Mouse (Mus musculus) spleen, adult 2 months (tissue): ENCODE data around the gene Esrrb. TPM values are rescaled to one million over a fixed set of nuclear protein-coding genes. Genes with fewer than 3 reads are reported as not detected.

ENCODE experiments used
- DNase-seq, 2 experiments: peaks; one replicate each; pipeline versions ENCODE4 v3.0.0 to v3.0.0-alpha.2; 2012 to 2021; ENCODE audit warnings: low spot score in 2 of 2, low read depth in 1 of 2
- H3K27ac ChIP-seq: fragments of 200-500 bp; 2 replicates; pipeline ENCODE4 v1.5.1; 2012; ENCODE audit warnings: low read length, inconsistent platforms; ENCODE audit not compliant: insufficient read depth
- H3K27me3 ChIP-seq: fragments of 200-500 bp; 2 replicates; pipeline ENCODE4 v1.6.1; 2012; ENCODE audit warnings: mild to moderate bottlenecking, moderate library complexity, low read length, inconsistent platforms; ENCODE audit not compliant: control insufficient read depth, insufficient read depth
- H3K36me3 ChIP-seq: fragments of 200-500 bp; 2 replicates; pipeline ENCODE4 v1.6.1; 2012; ENCODE audit warnings: mild to moderate bottlenecking, low read length, inconsistent platforms; ENCODE audit not compliant: control insufficient read depth, insufficient read depth
- H3K4me1 ChIP-seq: fragments of 200-500 bp; 2 replicates; pipeline ENCODE4 v1.6.1; 2011; ENCODE audit warnings: inconsistent platforms; ENCODE audit not compliant: control insufficient read depth, insufficient read depth, insufficient read length
- H3K4me3 ChIP-seq: fragments of 200-500 bp; 2 replicates; pipeline ENCODE4 v1.5.1; 2011; ENCODE audit warnings: mild to moderate bottlenecking, inconsistent platforms; ENCODE audit not compliant: insufficient read depth, insufficient read length; ENCODE audit errors: extremely low read depth
- CTCF ChIP-seq: fragments of 200-500 bp; IDR thresholded peaks from 2 replicates; pipeline ENCODE4 v1.5.1; 2011; ENCODE audit warnings: mild to moderate bottlenecking, inconsistent platforms; ENCODE audit not compliant: insufficient read depth, insufficient read length, insufficient replicate concordance; ENCODE audit errors: extremely low read depth
- POLR2A ChIP-seq: fragments of 200-500 bp; IDR thresholded peaks from 2 replicates; pipeline ENCODE4 v1.6.1; 2011; ENCODE audit warnings: low read depth, low read length, inconsistent platforms
- WGBS: fragments of 180-500 bp; shearing (Covaris S2); methylation state at CpG from one replicate; pipeline ENCODE4 v1.1.7; 2018; 5-methylcytosine and 5-hydroxymethylcytosine counted together
- polyA plus RNA-seq: library from polyadenylated mRNA; depleted of rRNA; stranded (reverse); fragments of >200 nt; gene quantifications from 2 replicates; pipeline ENCODE4 v1.2.3, GENCODE M21; 2012; rRNA removed

Gene Esrrb
- polyA plus RNA-seq, 1 experiment: 0.05 TPM

DNA sequence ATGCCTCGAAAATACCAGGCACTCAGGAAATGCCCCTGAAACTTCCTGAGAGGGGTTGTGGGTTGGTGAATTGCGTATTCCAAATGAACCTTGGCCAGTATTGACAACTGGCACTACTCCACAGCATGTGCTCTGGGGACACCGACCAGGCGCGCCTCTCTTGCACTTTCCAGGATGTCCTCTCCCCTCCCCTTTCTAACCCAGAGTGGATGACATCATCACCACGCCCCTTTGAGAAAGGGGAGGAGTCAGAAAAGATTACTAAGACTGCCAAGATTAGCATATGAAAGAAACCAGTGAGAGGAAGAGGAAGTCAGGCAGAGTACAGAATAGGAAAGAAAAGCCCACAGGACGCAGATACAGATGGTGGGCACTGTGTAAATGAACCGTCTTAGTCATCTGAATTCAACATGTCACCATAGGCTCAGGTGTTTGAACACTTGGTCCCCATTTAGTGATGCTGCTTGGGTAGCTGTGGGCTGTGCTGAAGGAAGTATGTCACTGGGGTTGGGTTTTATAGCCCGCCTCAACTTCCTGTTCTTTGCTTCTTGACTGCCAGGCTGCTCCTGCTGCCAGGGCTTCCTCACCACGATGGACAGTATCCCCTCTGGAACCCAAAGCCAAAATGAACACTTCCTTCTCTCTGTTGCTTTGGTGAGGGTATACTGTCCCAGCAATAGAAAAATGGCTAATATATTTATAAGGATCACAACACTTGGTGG is 196.0 kb downstream of the Esrrb start:
- Histone ChIP-seq H3K27me3 (no peaks in the 10 kb centered on the region), H3K4me3 (no peak overlapping the region), H3K27ac (no peak overlapping the region), H3K4me1 (no peaks in the 10 kb centered on the region), H3K36me3 (no peaks in the 10 kb centered on the region)
- no peak for TF ChIP-seq CTCF
- no peak for TF ChIP-seq POLR2A
- 10% methylated on average over 10 of the region's 10 CpGs for WGBS
- DNase-seq: no peak

DNA sequence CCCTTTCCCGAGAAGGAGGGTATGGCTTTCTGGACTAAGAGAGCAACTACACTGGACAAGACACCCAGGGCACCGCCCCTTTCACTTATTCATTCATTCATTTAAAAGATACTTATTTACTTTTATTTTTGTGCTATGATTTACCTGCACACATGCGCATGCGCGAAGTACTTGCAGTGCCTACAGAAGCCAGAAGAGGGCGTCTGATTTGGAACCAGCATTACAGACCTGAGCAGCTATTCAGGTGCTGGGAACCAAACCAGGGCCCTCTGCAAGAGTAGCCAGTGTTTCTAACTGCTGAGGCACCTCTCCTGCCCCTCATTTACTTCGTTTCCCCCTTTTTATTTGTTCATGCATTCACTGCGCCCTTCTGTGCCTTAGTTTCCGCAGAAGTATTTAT is 198.0 kb downstream of the Esrrb start:
- H3K27me3 ChIP-seq: no peaks in the 10 kb centered on the region
- H3K4me1 ChIP-seq: no peaks in the 10 kb centered on the region
- H3K27ac ChIP-seq: no peak overlapping the region
- 87% methylated on average over 9 of the region's 9 CpGs for WGBS
- H3K36me3 ChIP-seq: no peaks in the 10 kb centered on the region
- no peak overlapping the region for H3K4me3 ChIP-seq
- TF ChIP-seq POLR2A (no peak), CTCF (no peak)
- DNase-seq: no peak

DNA sequence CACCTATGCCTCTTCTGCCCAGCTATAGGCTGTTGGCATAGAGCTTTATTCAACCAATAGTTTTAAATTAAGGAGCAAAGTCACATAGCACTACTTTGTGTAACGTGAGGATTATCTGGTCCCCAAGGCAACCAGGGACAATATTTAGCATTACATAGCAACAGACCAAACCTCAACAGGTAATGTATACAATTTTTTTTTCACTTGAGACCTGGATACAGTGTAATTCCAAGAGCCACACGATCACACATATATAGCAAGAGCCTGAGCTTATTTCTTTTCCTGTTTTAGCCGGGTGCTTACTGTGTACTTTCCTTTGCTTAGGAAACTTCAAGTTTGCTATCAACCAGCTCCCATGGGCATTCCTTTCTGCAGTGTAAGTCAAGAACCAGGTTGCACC is 201.8 kb downstream of the Esrrb start:
- TF ChIP-seq CTCF (no peak), POLR2A (no peak)
- no peaks in the 10 kb centered on the region for H3K27me3 ChIP-seq
- H3K4me1 ChIP-seq: no peaks in the 10 kb centered on the region
- 73% methylated on average over 3 of the region's 3 CpGs for whole genome bisulfite sequencing
- DNase-seq: no peak
- H3K27ac ChIP-seq: no peak overlapping the region
- H3K36me3 ChIP-seq: no peaks in the 10 kb centered on the region
- no peak overlapping the region for H3K4me3 ChIP-seq

DNA sequence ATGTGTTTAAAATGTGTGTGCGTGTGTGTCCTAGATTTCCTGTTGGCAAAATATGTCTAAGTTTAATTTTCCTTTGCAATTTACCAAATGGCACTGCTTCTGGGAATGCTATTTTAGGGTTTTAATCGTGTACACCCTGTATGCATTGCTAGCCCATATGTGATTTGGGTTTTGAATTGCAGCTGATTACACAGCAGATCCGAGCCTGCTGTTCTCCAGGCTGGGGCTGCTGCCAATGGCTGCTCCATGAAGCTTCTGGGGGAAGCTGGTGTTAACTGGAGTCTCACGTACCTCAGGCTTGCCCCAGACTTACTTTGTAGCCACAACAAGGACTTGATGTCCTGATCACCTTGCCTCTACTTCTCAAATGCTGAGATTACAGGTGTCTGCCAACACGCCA is 205.1 kb downstream of the Esrrb start:
- no peaks in the 10 kb centered on the region for H3K36me3 ChIP-seq
- TF ChIP-seq CTCF (no peak), POLR2A (no peak)
- no peaks in the 10 kb centered on the region for H3K27me3 ChIP-seq
- H3K4me3 ChIP-seq: no peak overlapping the region
- no peaks in the 10 kb centered on the region for H3K4me1 ChIP-seq
- H3K27ac ChIP-seq: no peak overlapping the region
- DNase-seq: no peak
- WGBS: 77% methylated on average over 5 of the region's 5 CpGs

Other genes starting within 250 kb of the Esrrb start
- 10.7 and 11.1 TPM in 2 replicates for gene Gpatch2l, start 119.3 kb upstream of the Esrrb start, polyA plus RNA-seq